Mouse (Mus musculus) lung, embryonic 15.5 days (tissue): ENCODE measurements around the gene Dnajc6. TPM values are rescaled to one million over a fixed set of nuclear protein-coding genes. Genes with fewer than 3 reads are reported as not detected.
A peak's percentile ranks its signal among the peaks of the same experiment; 100 is the strongest.

Experiments
- ATAC-seq: fragments of 200-750 bp; cut with Nextera tagmentation; 2 replicates; pipeline ENCODE4 v1.8.0; 2017; ENCODE audit warnings: moderate number of reproducible peaks, borderline replicate concordance; ENCODE audit not compliant: low FRiP score, low TSS enrichment; ENCODE audit errors: extremely low read depth
- H3K27ac ChIP-seq: fragments of 300-500 bp; sonication (generic); 2 replicates; pipeline ENCODE4 v1.5.1; 2015; ENCODE audit warnings: moderate library complexity, mild to moderate bottlenecking, inconsistent platforms
- H3K27me3 ChIP-seq: fragments of 300-500 bp; sonication (generic); 2 replicates; pipeline ENCODE4 v1.6.1; 2015; ENCODE audit warnings: inconsistent platforms
- H3K36me3 ChIP-seq: fragments of 300-500 bp; sonication (generic); 2 replicates; pipeline ENCODE4 v1.6.1; 2015; ENCODE audit warnings: inconsistent platforms
- H3K4me1 ChIP-seq: fragments of 300-500 bp; sonication (generic); 2 replicates; pipeline ENCODE4 v1.6.1; 2015; ENCODE audit warnings: inconsistent platforms
- H3K4me2 ChIP-seq: fragments of 300-500 bp; sonication (generic); 2 replicates; pipeline ENCODE4 v1.6.1; 2015; ENCODE audit warnings: inconsistent platforms, mild to moderate bottlenecking, moderate library complexity
- H3K4me3 ChIP-seq: fragments of 300-500 bp; sonication (generic); 2 replicates; pipeline ENCODE4 v1.5.1; 2015; ENCODE audit warnings: mild to moderate bottlenecking, inconsistent platforms
- H3K9ac ChIP-seq: fragments of 300-500 bp; sonication (generic); 2 replicates; pipeline ENCODE4 v1.6.1; 2015; ENCODE audit warnings: inconsistent platforms
- H3K9me3 ChIP-seq: fragments of 300-500 bp; sonication (generic); 2 replicates; pipeline ENCODE4 v1.6.1; 2016; ENCODE audit warnings: inconsistent platforms
- WGBS: fragments of 180-500 bp; shearing (Covaris S2); methylation state at CpG from one replicate; pipeline ENCODE4 v1.1.7; 2015; 5-methylcytosine and 5-hydroxymethylcytosine counted together
- polyA plus RNA-seq: library from polyadenylated mRNA; unstranded; fragments of >200 nt; fragmentation: Nextera tagmentation; extraction: Ambion mirVana; gene quantifications from 2 replicates; pipeline ENCODE4 v1.2.1, GENCODE M21; 2015

Dnajc6 gene
- 0.60 and 0.98 TPM in 2 replicates for polyA plus RNA-seq

GRCm38 (mm10) chr4:101496534-101497237 is at the start of gene Dnajc6:
Gene Dnajc6, plus strand, starts transcription at chr4:101496648.
- H3K9ac ChIP-seq = no peak within 1 kb of the TSS
- WGBS = under 1% methylated on average over 46 of the region's 57 CpGs
- peak within 1 kb of the TSS; percentile 96 for H3K4me2 ChIP-seq
- H3K27ac ChIP-seq = no peak within 1 kb of the TSS
- H3K36me3 ChIP-seq = no peaks in the 10 kb centered on the region
- peak; percentile 29; the same call in 1 of the 2 replicates for ATAC-seq
- H3K27me3 ChIP-seq = peaks cover 42% of the 10 kb centered on the region
- H3K4me1 ChIP-seq = peaks cover 16% of the 10 kb centered on the region
- no peaks in the 10 kb centered on the region for H3K9me3 ChIP-seq
- peak within 1 kb of the TSS; percentile 53 for H3K4me3 ChIP-seq

GRCm38 (mm10) chr4:101448701-101449100 is 47.7 kb upstream of the Dnajc6 start:
- no peaks in the 10 kb centered on the region for H3K9me3 ChIP-seq
- no peaks in the 10 kb centered on the region; the same call in 1 of the 2 replicates for H3K4me1 ChIP-seq
- H3K27ac ChIP-seq = no peak overlapping the region
- H3K27me3 ChIP-seq = no peaks in the 10 kb centered on the region
- H3K36me3 ChIP-seq = no peaks in the 10 kb centered on the region
- no peak for ATAC-seq
- no peak overlapping the region for H3K4me3 ChIP-seq
- H3K4me2 ChIP-seq = no peak overlapping the region
- WGBS = 81% methylated on average over 8 of the region's 8 CpGs
- H3K9ac ChIP-seq = no peak overlapping the region

GRCm38 (mm10) chr4:101449344-101449743 is 47.1 kb upstream of the Dnajc6 start:
- WGBS = 40% methylated on average over 7 of the region's 7 CpGs
- Histone ChIP-seq H3K36me3 (no peaks in the 10 kb centered on the region), H3K4me2 (no peak overlapping the region), H3K4me3 (no peak overlapping the region), H3K27ac (no peak overlapping the region), H3K9ac (no peak overlapping the region), H3K27me3 (no peaks in the 10 kb centered on the region), H3K9me3 (no peaks in the 10 kb centered on the region), H3K4me1 (no peaks in the 10 kb centered on the region; the same call in 1 of the 2 replicates)
- ATAC-seq = no peak

- no peak overlapping the region for H3K9ac ChIP-seq
- no peak overlapping the region for H3K4me3 ChIP-seq
- no peaks in the 10 kb centered on the region for H3K36me3 ChIP-seq
- H3K9me3 ChIP-seq = no peaks in the 10 kb centered on the region
- no peak overlapping the region for H3K27ac ChIP-seq
- no peaks in the 10 kb centered on the region for H3K27me3 ChIP-seq
- peak; percentile 76 for ATAC-seq
- no peaks in the 10 kb centered on the region; the same call in 1 of the 2 replicates for H3K4me1 ChIP-seq
- 63% methylated on average over 20 of the region's 20 CpGs for WGBS
- H3K4me2 ChIP-seq = no peak overlapping the region
Measured at GRCm38 (mm10) chr4:101450150-101450780, 46.2 kb upstream of the Dnajc6 start.

- H3K4me1 ChIP-seq = no peaks in the 10 kb centered on the region; the same call in 1 of the 2 replicates
- H3K36me3 ChIP-seq = no peaks in the 10 kb centered on the region
- H3K4me2 ChIP-seq = no peak overlapping the region
- WGBS = 68% methylated on average over 4 of the region's 4 CpGs
- ATAC-seq = no peak
- no peak overlapping the region for H3K9ac ChIP-seq
- H3K27me3 ChIP-seq = no peaks in the 10 kb centered on the region
- no peaks in the 10 kb centered on the region for H3K9me3 ChIP-seq
- no peak overlapping the region for H3K27ac ChIP-seq
- H3K4me3 ChIP-seq = no peak overlapping the region
Measured at GRCm38 (mm10) chr4:101451089-101451488, 45.4 kb upstream of the Dnajc6 start.

GRCm38 (mm10) chr4:101452829-101453228 is 43.6 kb upstream of the Dnajc6 start:
- no peaks in the 10 kb centered on the region for H3K9me3 ChIP-seq
- H3K4me1 ChIP-seq = no peaks in the 10 kb centered on the region; the same call in 1 of the 2 replicates
- H3K36me3 ChIP-seq = no peaks in the 10 kb centered on the region
- no peak overlapping the region for H3K9ac ChIP-seq
- WGBS = 90% methylated on average over 9 of the region's 9 CpGs
- no peak overlapping the region for H3K27ac ChIP-seq
- H3K4me2 ChIP-seq = no peak overlapping the region
- no peak for ATAC-seq
- H3K27me3 ChIP-seq = no peaks in the 10 kb centered on the region
- H3K4me3 ChIP-seq = no peak overlapping the region

- no peak overlapping the region for H3K9ac ChIP-seq
- no peak for ATAC-seq
- no peaks in the 10 kb centered on the region for H3K36me3 ChIP-seq
- no peaks in the 10 kb centered on the region for H3K27me3 ChIP-seq
- H3K4me2 ChIP-seq = no peak overlapping the region
- H3K9me3 ChIP-seq = no peaks in the 10 kb centered on the region
- H3K4me1 ChIP-seq = no peaks in the 10 kb centered on the region
- 86% methylated on average over 8 of the region's 8 CpGs for WGBS
- no peak overlapping the region for H3K27ac ChIP-seq
- no peak overlapping the region for H3K4me3 ChIP-seq
Measured at GRCm38 (mm10) chr4:101457176-101457575, 39.3 kb upstream of the Dnajc6 start.

GRCm38 (mm10) chr4:101458341-101458740 is 38.1 kb upstream of the Dnajc6 start:
- Histone ChIP-seq H3K9me3 (no peaks in the 10 kb centered on the region), H3K4me2 (no peak overlapping the region), H3K27ac (no peak overlapping the region), H3K4me1 (no peaks in the 10 kb centered on the region), H3K9ac (no peak overlapping the region), H3K36me3 (no peaks in the 10 kb centered on the region), H3K4me3 (no peak overlapping the region), H3K27me3 (no peaks in the 10 kb centered on the region)
- ATAC-seq = no peak
- whole genome bisulfite sequencing = 41% methylated on average over 2 of the region's 2 CpGs

GRCm38 (mm10) chr4:101459358-101459757 is 37.1 kb upstream of the Dnajc6 start:
- H3K9ac ChIP-seq = no peak overlapping the region
- H3K9me3 ChIP-seq = no peaks in the 10 kb centered on the region
- 0 out of 2 replicates have a peak, but pooled peaks cover under 1% of the 10 kb centered on the region for H3K36me3 ChIP-seq
- no peaks in the 10 kb centered on the region for H3K27me3 ChIP-seq
- no peak overlapping the region for H3K4me3 ChIP-seq
- H3K4me2 ChIP-seq = no peak overlapping the region
- H3K27ac ChIP-seq = no peak overlapping the region
- H3K4me1 ChIP-seq = no peaks in the 10 kb centered on the region
- WGBS = 81% methylated on average over 4 of the region's 4 CpGs
- no peak for ATAC-seq

GRCm38 (mm10) chr4:101460114-101460513 is 36.3 kb upstream of the Dnajc6 start:
- Histone ChIP-seq H3K27ac (no peak overlapping the region), H3K4me1 (no peaks in the 10 kb centered on the region), H3K9me3 (no peaks in the 10 kb centered on the region), H3K36me3 (0 out of 2 replicates have a peak, but pooled peaks cover 4% of the 10 kb centered on the region), H3K9ac (no peak overlapping the region), H3K27me3 (no peaks in the 10 kb centered on the region), H3K4me2 (no peak overlapping the region), H3K4me3 (no peak overlapping the region)
- ATAC-seq = no peak
- WGBS = 80% methylated on average over 1 of the region's 1 CpGs

GRCm38 (mm10) chr4:101462065-101462464 is 34.4 kb upstream of the Dnajc6 start:
- Histone ChIP-seq H3K27me3 (no peaks in the 10 kb centered on the region), H3K27ac (no peak overlapping the region), H3K4me2 (no peak overlapping the region), H3K4me1 (no peaks in the 10 kb centered on the region), H3K4me3 (no peak overlapping the region), H3K9me3 (no peaks in the 10 kb centered on the region), H3K9ac (no peak overlapping the region), H3K36me3 (0 out of 2 replicates have a peak, but pooled peaks cover 4% of the 10 kb centered on the region)
- 46% methylated on average over 2 of the region's 2 CpGs for WGBS
- ATAC-seq = no peak

GRCm38 (mm10) chr4:101466264-101466663 is 30.2 kb upstream of the Dnajc6 start:
- ATAC-seq = no peak
- Histone ChIP-seq H3K27ac (no peak overlapping the region), H3K4me2 (no peak overlapping the region)

More at GRCm38 (mm10) chr4:101466264-101466663, 30.2 kb upstream of the Dnajc6 start:
- H3K4me3 ChIP-seq = no peak overlapping the region
- H3K4me1 ChIP-seq = no peaks in the 10 kb centered on the region
- no peaks in the 10 kb centered on the region for H3K9me3 ChIP-seq
- H3K9ac ChIP-seq = no peak overlapping the region
- no peaks in the 10 kb centered on the region for H3K27me3 ChIP-seq
- 0 out of 2 replicates have a peak, but pooled peaks cover 4% of the 10 kb centered on the region for H3K36me3 ChIP-seq
- 81% methylated on average over 3 of the region's 3 CpGs for WGBS
